Mouse (Mus musculus) right cerebral cortex, postnatal 36 days (tissue): ENCODE measurements around the gene Pparg.

ENCODE experiments used
- DNase-seq, 2 experiments: peaks; one replicate each; pipeline ENCODE4 v3.0.0; 2022; ENCODE audit warnings: low spot score in 2 of 2, mixed read lengths in 1 of 2

Pparg gene

DNA sequence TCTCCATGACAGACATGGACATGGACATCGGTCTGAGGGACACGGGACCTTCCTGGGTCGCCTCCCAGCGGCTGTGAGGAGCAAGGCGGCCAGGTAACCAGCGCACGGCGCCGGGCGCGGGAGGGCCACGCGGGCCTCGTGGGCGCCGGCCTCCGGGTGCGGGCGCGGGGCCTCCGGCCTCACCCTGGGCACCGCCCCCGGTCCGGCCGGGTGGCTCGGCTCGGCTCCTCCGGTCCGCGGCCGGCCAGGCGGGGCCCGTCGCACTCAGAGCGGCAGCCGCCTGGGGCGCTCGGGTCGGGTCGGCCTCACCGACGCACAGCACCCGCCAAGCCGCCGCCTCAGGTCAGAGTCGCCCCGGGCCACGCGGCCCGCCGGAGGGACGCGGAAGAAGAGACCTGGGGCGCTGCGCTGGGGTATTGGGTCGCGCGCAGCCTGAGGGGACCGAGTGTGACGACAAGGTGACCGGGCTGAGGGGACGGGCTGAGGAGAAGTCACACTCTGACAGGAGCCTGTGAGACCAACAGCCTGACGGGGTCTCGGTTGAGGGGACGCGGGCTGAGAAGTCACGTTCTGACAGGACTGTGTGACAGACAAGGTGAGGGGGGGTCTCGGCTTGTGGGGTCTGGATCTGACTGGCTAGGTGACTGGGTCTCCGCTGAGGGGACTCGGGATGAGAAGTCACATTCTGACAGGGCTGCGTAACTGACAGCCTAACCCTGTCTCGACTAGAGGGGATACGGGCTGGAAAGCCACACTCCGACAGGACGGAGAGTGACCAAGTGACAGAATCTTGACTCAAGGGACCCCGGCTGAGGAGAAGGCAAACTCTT lies at the start of gene Pparg:
TSS of gene Pparg (plus strand) at position 176 of the 830 bp plus-strand sequence.
- peak; percentile 5 to 11 for DNase-seq

DNA sequence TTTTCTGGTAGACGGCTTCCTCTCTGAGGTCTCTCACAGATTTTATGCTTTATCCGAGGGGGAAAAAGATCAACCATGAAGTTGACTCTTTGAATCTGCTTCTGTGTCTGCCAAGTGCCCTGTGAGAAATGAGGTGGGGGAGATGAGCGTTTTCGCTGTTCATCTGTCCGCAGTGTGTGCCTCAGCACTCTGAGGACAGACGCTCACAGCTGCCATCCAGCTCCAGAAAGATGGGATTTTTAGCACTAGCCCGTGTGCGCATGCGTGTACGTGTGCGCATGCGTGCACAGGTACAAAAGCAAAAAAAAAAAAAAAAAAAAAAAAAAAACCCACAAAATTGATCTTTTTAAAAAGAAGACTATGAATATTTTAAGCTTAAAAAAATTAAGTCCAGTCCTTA lies 48.0 kb upstream of the Pparg start:
- no peak for DNase-seq

DNA sequence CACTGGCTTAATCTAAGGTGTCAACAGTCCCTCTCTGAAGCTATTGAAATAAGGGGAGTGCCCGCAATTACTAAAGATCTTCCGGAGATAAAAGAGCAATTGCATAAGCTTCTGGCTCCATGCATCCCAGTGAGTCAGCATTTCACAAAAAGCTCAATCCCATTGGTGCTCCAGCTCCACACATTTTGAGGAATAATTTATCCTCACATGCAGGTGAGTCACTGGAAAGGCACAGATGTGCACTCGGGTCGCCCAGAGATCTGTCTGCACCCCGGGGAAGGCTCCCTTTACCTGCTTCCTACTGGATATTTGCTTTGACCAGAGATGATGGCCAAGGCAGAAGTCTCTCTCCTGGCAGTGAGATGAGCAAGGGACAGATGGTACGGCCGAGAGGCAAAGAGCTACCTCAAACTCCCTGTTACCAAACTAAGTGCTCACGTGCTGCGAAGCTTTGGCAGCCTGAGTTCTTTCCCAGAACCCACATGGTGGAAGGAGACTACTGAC lies 47.5 kb upstream of the Pparg start:
- peak; percentile 31 to 45 for DNase-seq

DNA sequence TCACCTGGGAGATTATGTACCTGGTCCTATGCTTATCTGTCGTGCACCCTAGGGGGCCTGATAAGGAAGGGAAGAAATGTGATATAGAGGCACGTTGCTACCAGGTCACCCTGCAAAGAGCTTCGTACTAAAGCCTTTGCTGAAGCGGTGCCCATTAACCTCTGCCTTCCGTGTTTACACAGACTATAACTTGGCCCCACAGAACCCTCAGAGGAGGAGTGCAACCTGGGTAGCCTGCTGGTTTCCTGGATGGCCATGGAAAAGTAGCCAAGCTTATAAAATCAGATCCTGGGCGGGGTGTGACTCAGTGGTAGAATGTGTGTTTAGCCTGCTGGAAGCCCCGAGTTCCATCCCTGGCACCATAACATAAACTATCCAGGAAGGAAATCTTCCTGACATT lies 46.8 kb upstream of the Pparg start:
- no peak for DNase-seq

DNA sequence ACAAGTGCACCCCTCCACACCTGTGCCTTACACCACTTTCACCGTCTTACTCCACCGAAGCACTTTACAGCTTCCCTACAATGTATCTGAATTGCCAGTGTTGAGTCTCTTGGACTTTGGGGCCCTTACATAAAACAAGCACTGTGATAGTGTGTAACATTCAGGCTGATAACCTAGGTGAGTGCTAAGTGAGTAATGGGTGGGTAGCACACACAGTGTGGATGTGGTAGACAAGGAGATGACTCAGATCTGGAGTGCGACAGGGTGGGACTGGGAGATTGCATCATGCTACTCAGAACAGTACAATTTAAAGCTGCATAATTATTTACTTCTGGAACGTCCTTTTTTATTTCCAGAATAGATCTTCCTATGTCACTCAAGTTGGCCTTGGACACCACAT lies 45.0 kb upstream of the Pparg start:
- no peak for DNase-seq

DNA sequence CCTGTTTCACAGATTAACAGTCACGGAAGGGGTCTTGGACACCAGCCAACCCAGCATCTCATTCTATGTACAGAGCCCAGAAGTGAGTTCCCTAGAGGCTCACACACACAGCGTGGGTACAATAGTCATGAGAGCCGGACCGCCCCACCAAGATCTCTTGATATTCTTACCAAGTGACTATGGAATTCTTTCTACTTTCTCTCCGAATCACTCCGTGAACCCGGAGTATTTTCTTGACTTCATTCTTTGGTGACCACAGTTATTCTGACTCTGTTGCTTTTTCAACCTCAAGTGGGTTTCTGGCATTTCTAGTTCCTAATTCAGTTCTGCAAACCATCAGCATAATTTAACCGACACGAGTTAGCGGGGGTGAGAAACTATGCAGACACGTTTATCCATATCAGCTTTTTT lies 43.9 kb upstream of the Pparg start:
- DNase-seq: no peak

DNA sequence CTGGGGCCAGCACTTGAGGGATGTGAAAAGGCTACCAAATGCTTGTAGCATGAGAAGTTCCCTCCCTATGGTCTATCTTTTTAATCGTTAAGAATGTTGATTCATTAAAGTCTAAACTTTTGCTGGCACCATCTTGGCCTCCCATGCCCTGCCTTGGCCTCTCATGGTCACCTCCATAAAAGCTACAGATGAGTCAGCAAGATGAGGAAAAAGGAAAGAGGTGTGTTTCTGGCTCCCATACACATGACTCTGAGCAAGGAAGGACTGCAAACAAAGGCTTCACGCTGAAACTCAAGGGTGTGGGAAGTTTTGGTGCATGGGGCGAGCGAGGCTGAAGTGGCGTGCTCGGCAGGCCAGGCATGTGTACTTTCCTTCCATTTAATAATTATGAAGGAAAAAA lies 41.9 kb upstream of the Pparg start:
- DNase-seq: no peak

DNA sequence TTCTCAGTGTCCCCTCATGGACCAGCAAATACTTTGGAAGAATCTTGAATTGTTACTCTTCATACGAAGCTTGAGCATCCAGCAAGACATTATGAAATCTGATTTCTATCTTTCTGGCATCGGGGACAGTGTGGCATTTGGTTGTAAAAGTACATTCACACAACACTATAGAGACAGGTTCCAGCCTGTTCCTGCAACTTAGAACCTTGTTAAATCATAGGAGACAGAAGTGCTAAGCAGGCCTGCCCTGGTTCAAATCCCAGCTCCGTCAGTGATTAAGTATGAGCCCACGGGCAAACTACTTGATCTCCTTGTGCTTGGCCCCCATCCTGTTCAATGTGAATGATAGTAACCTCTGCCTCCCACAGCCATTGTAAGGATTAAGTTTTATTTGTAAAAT lies 41.1 kb upstream of the Pparg start:
- DNase-seq: no peak

DNA sequence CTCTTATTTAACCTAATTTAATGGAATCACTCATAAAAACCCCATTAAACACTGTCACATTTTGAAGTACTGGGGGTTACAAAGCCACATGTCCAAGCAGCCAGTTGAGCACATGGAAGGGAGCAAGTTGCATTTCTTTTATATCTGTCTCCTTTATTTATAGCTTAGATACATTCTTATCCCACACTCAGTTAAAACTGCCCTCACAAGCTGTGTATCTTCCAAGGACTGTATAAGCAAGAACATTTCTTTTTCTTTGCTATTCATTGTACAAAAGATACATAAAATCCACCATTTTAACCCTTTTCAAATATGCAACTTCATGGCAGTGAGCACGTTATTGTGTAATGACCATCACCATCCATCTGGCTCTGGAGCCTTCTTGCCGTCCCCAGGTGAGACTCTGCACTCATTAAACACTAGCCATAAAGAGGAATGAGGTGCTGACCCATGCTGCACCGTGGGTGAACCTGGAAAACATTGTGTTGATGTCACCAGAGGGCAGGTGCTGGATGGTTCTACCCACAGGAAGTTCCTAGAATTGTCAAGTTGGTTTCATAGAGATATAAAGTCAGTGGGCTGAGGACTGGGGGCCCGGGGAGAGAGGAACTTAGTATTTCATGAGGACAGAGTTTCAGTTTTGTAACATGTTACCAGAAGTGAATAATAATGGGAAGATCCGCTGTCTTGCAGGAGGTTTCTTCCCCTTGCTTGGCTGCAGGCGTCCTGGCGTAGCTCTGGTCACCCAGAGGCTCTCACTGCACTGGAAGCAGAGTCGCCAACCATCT lies 39.6 kb upstream of the Pparg start:
- DNase-seq: no peak

DNA sequence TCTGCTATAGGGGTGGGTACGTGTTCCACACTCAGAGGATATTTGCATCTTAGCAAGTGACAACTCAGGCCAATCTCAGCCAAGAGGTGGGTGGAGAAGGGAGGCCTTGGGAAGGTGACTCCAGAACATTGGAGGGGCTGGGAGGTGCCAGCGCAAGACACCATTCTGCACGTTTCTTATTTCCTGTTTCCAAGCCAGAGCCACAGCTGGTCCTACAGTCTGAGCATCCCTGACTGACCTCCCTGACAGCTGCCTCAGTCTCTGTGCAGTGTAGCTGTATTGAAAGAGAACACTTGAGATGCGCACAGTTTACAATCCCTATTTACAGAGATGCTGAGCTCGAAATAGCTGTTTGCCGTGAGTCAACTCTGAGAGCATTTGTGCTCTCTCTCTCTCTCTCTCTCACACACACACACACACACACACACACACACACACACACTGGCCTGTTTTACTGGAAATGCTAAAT lies 38.8 kb upstream of the Pparg start:
- peak; percentile 43 to 62 for DNase-seq

DNA sequence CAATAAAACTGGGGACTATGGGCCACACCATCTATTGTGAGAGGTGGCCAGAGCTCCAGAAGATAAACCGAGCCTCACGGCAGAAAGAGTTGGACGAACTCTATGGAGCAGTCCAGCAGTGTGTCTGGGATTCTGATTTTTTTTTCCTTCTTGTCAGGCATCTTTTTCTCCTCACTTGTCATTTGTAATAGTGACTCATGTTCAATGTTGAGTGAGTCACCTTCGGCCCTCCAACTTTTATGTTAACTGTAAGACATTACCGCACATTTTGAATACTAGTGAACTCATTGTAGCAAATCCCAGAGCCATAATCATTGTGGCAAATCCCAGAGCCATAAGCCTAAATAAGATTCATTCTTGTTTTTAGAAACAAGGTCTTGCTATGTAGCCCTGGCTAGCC lies 37.8 kb upstream of the Pparg start:
- DNase-seq: no peak

DNA sequence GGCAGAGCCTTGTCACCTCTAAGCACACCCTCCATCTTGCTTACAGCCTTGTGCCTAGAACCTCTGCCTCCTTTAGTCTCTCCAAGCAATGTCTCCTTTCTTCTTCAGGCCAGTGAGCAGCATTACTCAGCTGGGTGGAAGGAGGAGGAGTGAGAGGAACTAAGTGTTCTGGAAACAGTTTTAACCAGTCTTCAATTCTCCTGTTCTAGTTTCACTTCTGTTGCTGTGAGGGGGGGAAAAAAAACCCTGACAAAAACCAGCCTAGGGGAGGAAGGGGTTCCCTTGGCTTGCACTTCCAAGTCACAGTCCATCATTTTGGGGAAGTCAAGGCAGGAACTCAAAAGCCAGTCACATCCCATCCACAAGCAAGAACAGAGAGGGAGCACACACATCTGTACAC lies 29.8 kb upstream of the Pparg start:
- no peak for DNase-seq

DNA sequence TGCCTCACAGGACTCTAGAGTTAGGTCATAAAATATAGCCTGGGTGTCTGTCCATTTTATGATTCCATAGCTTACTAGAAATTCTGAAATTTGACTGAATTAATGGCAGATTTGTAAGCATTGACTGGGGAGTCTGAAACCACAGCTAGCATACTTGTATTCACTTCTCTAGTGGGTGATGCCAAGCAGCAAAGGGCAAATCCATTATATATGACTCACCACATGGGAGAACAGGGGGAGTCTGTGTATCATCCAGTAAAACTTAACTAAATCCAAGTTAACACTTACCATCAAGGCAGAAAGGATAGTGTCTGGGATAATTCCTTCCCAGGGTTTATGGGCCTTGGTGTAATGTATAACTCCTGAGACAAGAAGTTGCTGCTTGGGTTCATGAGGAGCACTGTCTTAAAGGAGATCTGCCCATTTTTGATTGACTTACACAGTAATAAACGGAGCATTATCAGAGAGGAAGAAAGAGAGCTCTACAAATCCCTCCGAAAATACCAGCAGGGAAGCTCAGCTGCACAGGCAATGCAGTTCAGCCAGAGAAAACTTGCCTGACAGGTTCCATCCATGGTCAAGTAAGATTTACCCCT lies 27.6 kb upstream of the Pparg start:
- no peak for DNase-seq

DNA sequence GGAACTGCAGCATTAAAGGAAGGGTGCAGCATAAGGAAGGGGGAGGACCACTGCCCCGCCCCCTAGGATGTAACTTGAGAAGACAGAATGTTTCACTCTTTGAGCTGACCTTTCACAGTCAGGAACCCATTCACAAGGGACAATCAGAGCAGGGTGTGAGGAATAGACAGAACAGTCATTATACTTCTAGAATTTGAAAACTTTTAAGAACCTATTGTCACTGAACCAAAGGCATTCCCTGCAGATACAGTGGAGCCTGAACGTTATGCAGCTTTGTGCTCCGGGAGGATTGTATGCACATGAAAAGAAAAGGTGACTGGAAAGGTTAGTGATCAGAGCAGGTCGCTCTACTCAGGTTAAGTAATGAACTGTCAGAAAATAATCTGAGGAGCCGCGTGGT lies 25.2 kb upstream of the Pparg start:
- no peak for DNase-seq

DNA sequence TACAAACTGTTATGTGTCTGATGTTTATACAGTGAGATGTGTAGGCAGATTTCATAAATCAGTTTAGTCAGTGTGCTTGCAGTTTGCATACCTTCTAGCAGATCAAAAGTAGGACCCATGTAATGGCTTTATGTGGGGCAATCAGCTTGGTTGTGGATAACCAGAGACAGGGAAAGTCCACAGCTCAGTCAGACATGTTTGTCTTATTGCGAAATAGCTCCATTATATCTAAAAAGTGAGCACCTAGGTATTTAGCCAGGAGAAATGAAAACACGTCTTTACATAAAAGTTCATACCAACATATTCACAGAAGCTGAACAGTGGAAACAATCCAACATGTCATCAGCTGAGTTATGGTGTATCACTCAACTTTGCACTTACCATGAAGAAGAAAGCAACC lies 20.7 kb upstream of the Pparg start:
- no peak for DNase-seq

DNA sequence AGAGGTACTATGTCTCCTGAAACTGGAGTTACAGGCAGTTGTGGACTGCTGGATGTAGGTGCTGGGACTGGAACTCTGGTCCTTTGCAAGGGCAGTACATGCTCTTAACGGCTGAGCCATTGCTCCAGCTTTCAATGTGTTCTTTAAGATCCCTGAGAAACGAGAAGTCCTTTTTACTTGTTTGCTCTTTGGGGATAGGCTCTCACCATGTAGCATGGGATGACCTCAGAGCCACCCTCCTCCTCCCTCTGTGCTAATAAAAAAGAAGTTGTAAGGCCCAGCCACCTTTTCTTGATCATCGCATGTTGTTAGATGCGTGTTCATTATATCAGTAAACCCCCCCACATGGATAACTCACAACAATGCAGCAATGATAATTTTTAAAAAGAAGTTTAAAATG lies 17.7 kb upstream of the Pparg start:
- no peak for DNase-seq

DNA sequence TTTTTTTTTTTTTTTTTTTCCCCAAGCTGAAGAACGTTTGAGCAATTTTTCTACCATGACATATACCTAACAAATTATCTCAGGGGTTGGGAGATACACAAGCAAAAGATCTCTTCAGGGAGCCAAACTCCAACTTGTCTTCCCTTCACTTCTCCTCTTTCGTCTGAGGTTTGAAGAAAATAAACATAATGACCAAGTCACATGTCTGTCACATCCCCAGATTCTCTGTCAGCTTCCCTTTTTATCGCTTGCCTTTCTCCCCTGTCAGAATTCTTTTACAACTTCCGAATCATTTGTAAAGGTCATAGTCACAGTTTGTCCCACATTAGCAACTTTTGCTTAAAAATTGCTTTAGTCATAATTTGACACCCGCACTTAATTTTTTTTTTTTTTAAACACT lies 17.2 kb upstream of the Pparg start:
- no peak for DNase-seq

DNA sequence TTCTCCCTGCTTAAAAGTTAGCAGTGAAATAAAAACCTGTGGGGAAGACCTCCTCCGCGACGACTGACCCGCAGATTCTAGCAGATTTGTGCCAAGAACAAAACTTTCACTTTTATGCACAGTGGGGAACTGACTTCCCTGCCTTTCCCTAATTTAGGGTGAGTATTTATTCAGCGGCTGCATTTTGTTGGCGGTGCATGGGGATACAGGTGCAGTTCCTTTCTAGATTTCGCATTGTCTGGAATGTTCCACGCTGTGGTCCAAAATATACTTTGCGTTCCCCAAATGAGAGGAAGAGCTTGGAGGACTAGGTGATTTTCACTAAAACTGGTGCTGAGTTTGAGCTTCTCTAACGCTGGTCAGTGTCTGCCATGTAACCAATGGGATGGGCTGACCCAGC lies 16.6 kb upstream of the Pparg start:
- no peak for DNase-seq

DNA sequence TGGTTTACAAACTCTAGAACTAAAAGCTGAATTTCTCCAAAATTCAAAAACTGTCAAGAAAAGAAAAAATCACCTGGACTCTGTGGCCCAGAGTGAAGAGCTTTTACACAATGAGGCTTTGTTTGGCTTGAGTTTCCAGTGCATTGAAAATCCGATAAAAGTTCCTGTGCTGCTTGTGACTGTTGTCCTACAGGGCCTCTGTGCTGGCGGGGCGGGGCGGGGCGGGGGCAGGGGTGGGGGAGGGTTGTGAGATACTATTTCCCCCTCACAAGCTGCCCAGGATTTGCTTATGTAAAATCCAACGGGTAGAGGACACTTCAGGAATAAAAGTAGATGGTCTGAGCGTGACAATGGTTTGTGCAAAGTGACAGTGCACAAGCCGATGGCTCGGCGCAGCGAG lies 16.2 kb upstream of the Pparg start:
- no peak for DNase-seq

DNA sequence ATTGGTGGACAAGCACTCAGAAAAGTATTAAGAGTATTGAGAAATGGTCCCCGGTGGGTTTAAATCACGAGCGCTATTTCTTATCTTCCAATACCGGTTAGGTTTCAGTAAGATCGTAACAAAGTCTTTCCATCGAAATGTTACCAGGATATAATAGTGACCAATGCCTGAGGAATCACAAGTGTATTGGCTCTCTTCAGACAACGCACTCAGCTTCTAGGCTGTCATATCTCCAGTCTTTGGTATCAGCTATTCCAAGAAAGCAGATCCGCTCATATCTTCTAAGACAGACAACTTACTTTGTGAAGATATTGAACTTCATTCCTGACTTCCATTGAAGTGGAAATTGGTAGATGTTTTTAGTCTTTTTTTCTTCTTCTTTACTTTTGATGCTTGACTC lies 15.7 kb upstream of the Pparg start:
- DNase-seq: no peak

DNA sequence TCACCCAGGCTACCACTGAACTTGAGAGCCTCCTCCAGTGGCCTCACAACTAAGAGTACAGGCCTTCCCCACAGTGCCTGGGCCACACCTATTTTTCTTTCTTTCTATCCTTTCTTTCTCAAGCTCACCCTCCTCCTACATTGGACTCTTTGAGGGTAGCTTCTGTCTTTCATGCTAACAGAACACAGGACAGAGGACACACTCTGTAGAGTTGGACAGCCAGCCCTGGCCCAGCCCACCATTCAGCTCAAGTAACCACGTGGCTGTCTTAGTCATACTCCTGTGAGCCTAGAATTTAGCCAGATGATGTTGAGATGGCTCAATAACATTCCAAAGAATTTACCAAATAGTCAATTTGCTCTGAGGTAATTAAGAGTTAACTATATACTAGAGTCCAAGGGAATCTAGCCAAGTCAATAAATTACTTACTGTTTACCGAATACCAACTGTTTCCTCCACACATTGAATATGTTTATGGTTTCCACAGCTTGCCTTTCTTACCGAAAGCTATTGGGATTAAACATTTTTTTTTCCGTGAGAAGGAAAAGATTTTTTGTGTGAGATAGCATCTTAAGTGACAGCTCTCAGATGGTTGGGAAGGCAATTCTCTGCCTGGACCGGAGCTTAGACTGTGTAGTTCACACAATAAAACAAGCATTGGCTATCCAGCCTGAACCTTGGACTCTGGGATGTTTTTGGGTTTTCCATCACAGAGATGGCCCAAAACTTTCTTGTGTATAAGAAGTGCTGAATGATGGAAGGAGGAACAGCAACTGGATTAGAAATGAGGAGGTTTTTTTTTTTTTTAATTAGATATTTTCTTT lies 10.9 kb upstream of the Pparg start:
- no peak for DNase-seq
